Mouse (Mus musculus): ENCODE measurements at regions not wholly inside any gene's neighbourhood (a gene's known extent, or its start where the extent isn't known, plus 50 kb on each side); places are given as distances from the start of the nearest gene placed in this dataset.

DNA sequence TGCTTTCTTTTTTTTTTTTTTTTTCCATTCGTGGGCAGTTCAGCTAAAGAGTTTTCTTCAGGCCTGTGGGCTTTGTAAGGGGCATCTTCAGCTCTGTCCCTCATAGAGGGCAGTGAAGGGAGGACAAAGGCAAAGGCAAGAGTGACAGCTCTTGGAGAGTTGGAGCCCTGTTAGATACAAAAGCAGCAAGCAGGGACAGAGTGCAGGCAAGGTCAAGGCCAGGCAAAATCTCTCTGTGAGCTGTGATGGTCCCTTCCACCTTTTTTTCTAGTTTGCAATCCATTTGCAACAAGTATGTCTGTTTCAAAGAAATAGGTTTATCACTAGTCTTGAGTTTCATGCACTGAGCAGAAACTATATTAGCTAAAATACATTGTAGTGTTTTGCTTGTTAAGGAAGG lies 86.2 kb upstream of the P2ry1 start:
- H3K4me1 ChIP-seq (ENCODE audit: control insufficient read depth, insufficient read depth, low read length): no peaks in the 10 kb centered on the region
- no peak overlapping the region for H3K9ac ChIP-seq (ENCODE audit: low read length)
- DNase-seq (ENCODE audit: low spot score, missing footprints): no peak
- no peak for ATAC-seq (ENCODE audit: low FRiP score)
- H3K9me3 ChIP-seq (ENCODE audit: control insufficient read depth, low read length): no peaks in the 10 kb centered on the region
- no peaks in the 10 kb centered on the region for H3K27me3 ChIP-seq (ENCODE audit: control insufficient read depth, insufficient read depth, low read length)
- WGBS: 31% methylated on average over 1 of the region's 1 CpGs
- H3K4me2 ChIP-seq: no peak overlapping the region
- no peak overlapping the region for H3K27ac ChIP-seq (ENCODE audit: low read depth, low read length)
- H3K36me3 ChIP-seq (ENCODE audit: control insufficient read depth, insufficient read depth, low read length): no peaks in the 10 kb centered on the region
- H3K4me3 ChIP-seq (ENCODE audit: low read depth, low read length): no peak overlapping the region

- DNase-seq (ENCODE audit: low spot score, missing footprints) (no peak), ATAC-seq (ENCODE audit: low FRiP score) (no peak)
- Histone ChIP-seq H3K4me2 (no peak overlapping the region), H3K27ac (ENCODE audit: low read depth, low read length) (no peak overlapping the region), H3K36me3 (ENCODE audit: control insufficient read depth, insufficient read depth, low read length) (no peaks in the 10 kb centered on the region), H3K4me1 (ENCODE audit: control insufficient read depth, insufficient read depth, low read length) (no peaks in the 10 kb centered on the region), H3K9me3 (ENCODE audit: control insufficient read depth, low read length) (no peaks in the 10 kb centered on the region), H3K4me3 (ENCODE audit: low read depth, low read length) (no peak overlapping the region), H3K9ac (ENCODE audit: low read length) (no peak overlapping the region), H3K27me3 (ENCODE audit: control insufficient read depth, insufficient read depth, low read length) (no peaks in the 10 kb centered on the region)
- WGBS: 61% methylated on average over 3 of the region's 3 CpGs
Measured at GRCm38 (mm10) chr3:60917271-60917670, 85.3 kb upstream of the P2ry1 start.

GRCm38 (mm10) chr3:60926024-60926547 lies 76.5 kb upstream of the P2ry1 start:
- H3K36me3 ChIP-seq (ENCODE audit: control insufficient read depth, insufficient read depth, low read length): no peaks in the 10 kb centered on the region
- no peak overlapping the region for H3K4me3 ChIP-seq (ENCODE audit: low read depth, low read length)
- H3K27ac ChIP-seq (ENCODE audit: low read depth, low read length): no peak overlapping the region
- H3K27me3 ChIP-seq (ENCODE audit: control insufficient read depth, insufficient read depth, low read length): no peaks in the 10 kb centered on the region
- no peak for ATAC-seq (ENCODE audit: low FRiP score)
- no peak for DNase-seq (ENCODE audit: low spot score, missing footprints)
- H3K9ac ChIP-seq (ENCODE audit: low read length): no peak overlapping the region
- WGBS: 90% methylated on average over 9 of the region's 9 CpGs
- no peak overlapping the region for H3K4me2 ChIP-seq
- no peaks in the 10 kb centered on the region for H3K9me3 ChIP-seq (ENCODE audit: control insufficient read depth, low read length)
- no peaks in the 10 kb centered on the region for H3K4me1 ChIP-seq (ENCODE audit: control insufficient read depth, insufficient read depth, low read length)

GRCm38 (mm10) chr3:60928910-60929309 lies 73.7 kb upstream of the P2ry1 start:
- no peaks in the 10 kb centered on the region for H3K4me1 ChIP-seq (ENCODE audit: control insufficient read depth, insufficient read depth, low read length)
- H3K27ac ChIP-seq (ENCODE audit: low read depth, low read length): no peak overlapping the region
- DNase-seq (ENCODE audit: low spot score, missing footprints) (no peak), ATAC-seq (ENCODE audit: low FRiP score) (no peak)
- H3K36me3 ChIP-seq (ENCODE audit: control insufficient read depth, insufficient read depth, low read length): no peaks in the 10 kb centered on the region
- no peaks in the 10 kb centered on the region for H3K27me3 ChIP-seq (ENCODE audit: control insufficient read depth, insufficient read depth, low read length)
- no peaks in the 10 kb centered on the region for H3K9me3 ChIP-seq (ENCODE audit: control insufficient read depth, low read length)
- no peak overlapping the region for H3K4me3 ChIP-seq (ENCODE audit: low read depth, low read length)
- WGBS: 33% methylated on average over 4 of the region's 4 CpGs
- H3K4me2 ChIP-seq: no peak overlapping the region
- no peak overlapping the region for H3K9ac ChIP-seq (ENCODE audit: low read length)

- ATAC-seq (ENCODE audit: low FRiP score): no peak
- Histone ChIP-seq H3K4me1 (ENCODE audit: control insufficient read depth, insufficient read depth, low read length) (no peaks in the 10 kb centered on the region), H3K9ac (ENCODE audit: low read length) (no peak overlapping the region), H3K4me3 (ENCODE audit: low read depth, low read length) (no peak overlapping the region), H3K27me3 (ENCODE audit: control insufficient read depth, insufficient read depth, low read length) (no peaks in the 10 kb centered on the region), H3K27ac (ENCODE audit: low read depth, low read length) (no peak overlapping the region), H3K9me3 (ENCODE audit: control insufficient read depth, low read length) (no peaks in the 10 kb centered on the region), H3K4me2 (no peak overlapping the region), H3K36me3 (ENCODE audit: control insufficient read depth, insufficient read depth, low read length) (no peaks in the 10 kb centered on the region)
- 91% methylated on average over 1 of the region's 1 CpGs for WGBS
- DNase-seq (ENCODE audit: low spot score, missing footprints): peak; percentile 8
Measured at GRCm38 (mm10) chr3:60934492-60934891, 68.1 kb upstream of the P2ry1 start.

GRCm38 (mm10) chr3:60941451-60941850 lies 61.1 kb upstream of the P2ry1 start:
- no peak for ATAC-seq (ENCODE audit: low FRiP score)
- H3K4me1 ChIP-seq (ENCODE audit: control insufficient read depth, insufficient read depth, low read length): no peaks in the 10 kb centered on the region
- H3K9ac ChIP-seq (ENCODE audit: low read length): no peak overlapping the region
- H3K9me3 ChIP-seq (ENCODE audit: control insufficient read depth, low read length): no peaks in the 10 kb centered on the region
- 92% methylated on average over 2 of the region's 2 CpGs for WGBS
- no peaks in the 10 kb centered on the region for H3K36me3 ChIP-seq (ENCODE audit: control insufficient read depth, insufficient read depth, low read length)
- DNase-seq (ENCODE audit: low spot score, missing footprints): no peak
- no peaks in the 10 kb centered on the region for H3K27me3 ChIP-seq (ENCODE audit: control insufficient read depth, insufficient read depth, low read length)
- no peak overlapping the region for H3K4me2 ChIP-seq
- no peak overlapping the region for H3K4me3 ChIP-seq (ENCODE audit: low read depth, low read length)
- H3K27ac ChIP-seq (ENCODE audit: low read depth, low read length): no peak overlapping the region

- no peaks in the 10 kb centered on the region for H3K36me3 ChIP-seq (ENCODE audit: control insufficient read depth, insufficient read depth, low read length)
- no peaks in the 10 kb centered on the region for H3K27me3 ChIP-seq (ENCODE audit: control insufficient read depth, insufficient read depth, low read length)
- DNase-seq (ENCODE audit: low spot score, missing footprints) (no peak), ATAC-seq (ENCODE audit: low FRiP score) (no peak)
- 87% methylated on average over 4 of the region's 4 CpGs for WGBS
- H3K9me3 ChIP-seq (ENCODE audit: control insufficient read depth, low read length): no peaks in the 10 kb centered on the region
- H3K4me3 ChIP-seq (ENCODE audit: low read depth, low read length): no peak overlapping the region
- H3K4me2 ChIP-seq: no peak overlapping the region
- H3K27ac ChIP-seq (ENCODE audit: low read depth, low read length): no peak overlapping the region
- no peaks in the 10 kb centered on the region for H3K4me1 ChIP-seq (ENCODE audit: control insufficient read depth, insufficient read depth, low read length)
- no peak overlapping the region for H3K9ac ChIP-seq (ENCODE audit: low read length)
Measured at GRCm38 (mm10) chr3:60948897-60949296, 53.7 kb upstream of the P2ry1 start.

All from midbrain, embryonic 11.5 days (tissue).